Mouse (Mus musculus) activated CD4-positive, CD25-positive, alpha-beta regulatory T cell (primary cell): ENCODE data around the gene Vmn1r55. TPM values are rescaled to one million over a fixed set of nuclear protein-coding genes. Genes with fewer than 3 reads are reported as not detected.

Source experiments
- polyA plus RNA-seq, 2 experiments: library from polyadenylated mRNA; unstranded; fragments of 100-300 nt; shearing (Covaris generic); gene quantifications; one replicate each; pipeline ENCODE4 v1.2.1; 2017

Gene Vmn1r55
- polyA plus RNA-seq, result under 1 TPM; 0.01 to 0.15 TPM

GRCm38 (mm10) chr7:5149570-5149969 is at the start of gene Vmn1r55:
TSS of gene Vmn1r55 (minus strand) at chr7:5149670.

GRCm38 (mm10) chr7:5196647-5197046 is 47.2 kb upstream of the Vmn1r55 start, which contains the start of gene Vmn1r56:
TSS of gene Vmn1r56 (minus strand) at chr7:5196747.

GRCm38 (mm10) chr7:5125549-5126406 is 23.7 kb downstream of the Vmn1r55 start, which contains the start of gene Rasl2-9:
TSS of gene Rasl2-9 (minus strand) at chr7:5125950.

GRCm38 (mm10) chr7:5116850-5117249 is 32.6 kb downstream of the Vmn1r55 start, which contains the start of gene Rfpl4:
TSS of gene Rfpl4 (minus strand) at chr7:5116950.

GRCm38 (mm10) chr7:5080010-5080751 is 69.3 kb downstream of the Vmn1r55 start, which contains the start of gene Epn1:
TSS of gene Epn1 (plus strand) at chr7:5080235.

Other genes with a start within 250 kb of the Vmn1r55 start
- gene Gm36210, start 243.2 kb downstream of the Vmn1r55 start, polyA plus RNA-seq, result under 1 TPM in 1 of 2 experiments, not detected in 1; 0.32 TPM
- gene Zfp628, start 234.5 kb downstream of the Vmn1r55 start, polyA plus RNA-seq, result 1 to 10 TPM; 2.2 to 3.1 TPM
- under 1 TPM; 0.49 to 0.79 TPM for gene Nat14, start 227.6 kb downstream of the Vmn1r55 start, polyA plus RNA-seq
- not detected for gene Ssc5d, start 223.9 kb downstream of the Vmn1r55 start, polyA plus RNA-seq
- not detected for gene Sbk2, start 185.3 kb downstream of the Vmn1r55 start, polyA plus RNA-seq
- under 1 TPM in 1 of 2 experiments, not detected in 1; 0.05 TPM for gene Sbk3, start 178.5 kb downstream of the Vmn1r55 start, polyA plus RNA-seq
- 10 to 100 TPM; 17.7 to 19.5 TPM for gene Zfp579, start 153.5 kb downstream of the Vmn1r55 start, polyA plus RNA-seq
- 10 to 100 TPM; 31.1 to 33.7 TPM for gene Zfp524, start 135.3 kb downstream of the Vmn1r55 start, polyA plus RNA-seq
- 10 to 100 TPM; 33.4 to 36.2 TPM for gene Fiz1, start 135.0 kb downstream of the Vmn1r55 start, polyA plus RNA-seq
- 10 to 100 TPM in 1 of 2 experiments, 1 to 10 TPM in 1; 6.4 to 29.3 TPM for gene Gm44973, start 134.2 kb downstream of the Vmn1r55 start, polyA plus RNA-seq
- 10 to 100 TPM; 10.4 to 11.4 TPM for gene Zfp865, start 129.3 kb downstream of the Vmn1r55 start, polyA plus RNA-seq
- under 1 TPM; 0.18 to 0.86 TPM for gene Ccdc106, start 129.1 kb downstream of the Vmn1r55 start, polyA plus RNA-seq
- gene 4632433K11Rik, start 115.6 kb downstream of the Vmn1r55 start, polyA plus RNA-seq, result not detected
- gene Zfp784, start 111.2 kb downstream of the Vmn1r55 start, polyA plus RNA-seq, result 1 to 10 TPM; 3.4 to 4.9 TPM
- 10 to 100 TPM in 1 of 2 experiments, 1 to 10 TPM in 1; 8.3 to 15.8 TPM for gene Zfp580, start 98.1 kb downstream of the Vmn1r55 start, polyA plus RNA-seq
- 10 to 100 TPM; 87.8 to 91.8 TPM for gene U2af2, start 87.5 kb downstream of the Vmn1r55 start, polyA plus RNA-seq
- gene Epn1, start 69.4 kb downstream of the Vmn1r55 start, polyA plus RNA-seq, result 10 to 100 TPM; 27.6 to 38.0 TPM
- not detected for gene Rfpl4, start 32.7 kb downstream of the Vmn1r55 start, polyA plus RNA-seq
- gene Rasl2-9, start 23.7 kb downstream of the Vmn1r55 start, polyA plus RNA-seq, result under 1 TPM in 1 of 2 experiments, not detected in 1; 0.31 TPM
- not detected for gene Vmn1r56, start 47.1 kb upstream of the Vmn1r55 start, polyA plus RNA-seq
- gene Vmn1r57, start 68.8 kb upstream of the Vmn1r55 start, polyA plus RNA-seq, result not detected
- not detected for gene Gm5065, start 200.9 kb upstream of the Vmn1r55 start, polyA plus RNA-seq
- gene Nlrp2, start 201.4 kb upstream of the Vmn1r55 start, polyA plus RNA-seq, result under 1 TPM in 1 of 2 experiments, not detected in 1; 0.27 TPM